Mouse (Mus musculus) cortical plate, adult 2 months (tissue): ENCODE data around the gene Sytl3. TPM values are rescaled to one million over a fixed set of nuclear protein-coding genes. Genes with fewer than 3 reads are reported as not detected.

Source experiments
- H3K27ac ChIP-seq: fragments of 200-500 bp; 2 replicates; pipeline ENCODE4 v1.5.1; 2012; ENCODE audit warnings: low read length, control low read depth, inconsistent platforms; ENCODE audit not compliant: insufficient read depth
- H3K4me1 ChIP-seq: fragments of 200-500 bp; 2 replicates; pipeline ENCODE4 v1.6.1; 2011; ENCODE audit warnings: low read length; ENCODE audit not compliant: control insufficient read depth, insufficient read depth
- H3K4me3 ChIP-seq: fragments of 200-500 bp; 2 replicates; pipeline ENCODE4 v1.5.1; 2011; ENCODE audit warnings: mild to moderate bottlenecking, low read length, control low read depth; ENCODE audit not compliant: insufficient read depth
- CTCF ChIP-seq: fragments of 200-500 bp; IDR thresholded peaks from 2 replicates; pipeline ENCODE4 v1.5.1; 2011; ENCODE audit warnings: mild to moderate bottlenecking, control low read depth, low read length; ENCODE audit not compliant: insufficient read depth; ENCODE audit errors: extremely low read depth
- POLR2A ChIP-seq: fragments of 200-500 bp; IDR thresholded peaks from 2 replicates; pipeline ENCODE4 v1.6.1; 2011; ENCODE audit warnings: mild to moderate bottlenecking, low read length, control low read depth; ENCODE audit not compliant: insufficient read depth; ENCODE audit errors: extremely low read depth
- polyA plus RNA-seq: library from polyadenylated mRNA; depleted of rRNA; stranded (reverse); fragments of >200 nt; gene quantifications from 2 replicates; pipeline ENCODE4 v1.2.3, GENCODE M21; 2012; rRNA removed

Gene Sytl3
- polyA plus RNA-seq, 1 experiment: 0.13 TPM

DNA sequence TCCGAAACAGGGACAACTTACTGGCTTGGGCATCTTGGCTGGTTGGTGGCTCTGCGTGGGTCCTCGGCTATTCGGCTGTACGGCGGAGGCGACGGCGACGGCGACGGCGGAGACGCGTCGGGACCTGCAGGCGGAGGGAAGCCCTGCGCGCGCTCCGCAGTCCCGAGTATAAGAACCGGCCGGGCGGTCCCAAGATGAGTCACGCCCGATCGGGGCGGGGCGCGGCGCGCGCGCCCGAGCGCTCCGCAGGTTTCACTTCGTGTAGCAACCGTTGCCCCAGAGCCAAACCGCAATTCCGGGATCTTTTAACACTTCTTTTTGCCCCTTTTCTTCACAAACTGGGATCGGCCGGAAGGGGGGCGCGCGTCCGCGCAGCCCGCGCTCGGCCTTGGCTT lies 123.7 kb downstream of the Sytl3 start, which contains the start of gene Ezr:
TSS of gene Ezr (minus strand) at position 174 of the 395 bp plus-strand sequence.
- TF ChIP-seq CTCF (no peak), POLR2A (peak; percentile 47; the same call in 1 of the 2 replicates)
- H3K4me1 ChIP-seq: no peaks in the 10 kb centered on the region
- H3K27ac ChIP-seq: peak within 1 kb of the TSS; percentile 61

DNA sequence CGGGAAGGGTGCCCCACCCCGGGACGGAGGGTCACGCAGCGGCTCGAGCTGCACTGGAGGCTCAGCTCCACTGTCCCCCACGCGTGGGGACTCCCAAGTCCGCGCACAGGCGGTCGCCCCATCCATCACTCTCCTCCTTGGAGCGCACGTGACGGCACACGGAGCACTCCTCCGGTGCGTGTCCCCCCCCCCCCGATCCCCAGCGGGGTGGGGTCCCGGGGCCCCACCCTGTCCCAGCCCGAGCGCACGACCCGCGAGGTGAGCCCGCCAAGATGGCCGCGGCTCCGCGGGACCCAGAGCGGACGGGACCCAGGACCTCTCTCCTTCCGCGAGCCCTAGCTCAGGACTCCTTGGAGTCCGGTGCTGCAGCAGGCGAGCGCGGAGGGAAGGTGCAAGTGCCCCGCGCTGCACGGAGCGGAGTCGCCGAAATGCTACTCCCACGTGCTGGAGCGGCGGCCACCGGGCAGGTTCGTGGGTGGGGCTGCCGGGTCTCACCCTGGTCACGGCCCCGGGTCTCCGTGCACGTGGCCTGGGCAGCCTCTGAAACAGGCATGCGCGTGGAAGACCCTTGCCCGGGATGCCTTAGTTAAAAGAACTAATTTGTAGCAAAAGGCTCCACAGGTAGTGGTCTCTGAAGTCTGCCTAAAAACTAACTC lies 124.2 kb downstream of the Sytl3 start:
- TF ChIP-seq CTCF (no peak), POLR2A (no peak)
- H3K27ac ChIP-seq: peak overlapping the region; percentile 61; the same call in 1 of the 2 replicates
- H3K4me3 ChIP-seq: peak overlapping the region; percentile 70
- H3K4me1 ChIP-seq: no peaks in the 10 kb centered on the region

More for the DNA sequence above, 123.7 kb downstream of the Sytl3 start, which contains the start of gene Ezr:
- H3K4me3 ChIP-seq: peak within 1 kb of the TSS; percentile 70

DNA sequence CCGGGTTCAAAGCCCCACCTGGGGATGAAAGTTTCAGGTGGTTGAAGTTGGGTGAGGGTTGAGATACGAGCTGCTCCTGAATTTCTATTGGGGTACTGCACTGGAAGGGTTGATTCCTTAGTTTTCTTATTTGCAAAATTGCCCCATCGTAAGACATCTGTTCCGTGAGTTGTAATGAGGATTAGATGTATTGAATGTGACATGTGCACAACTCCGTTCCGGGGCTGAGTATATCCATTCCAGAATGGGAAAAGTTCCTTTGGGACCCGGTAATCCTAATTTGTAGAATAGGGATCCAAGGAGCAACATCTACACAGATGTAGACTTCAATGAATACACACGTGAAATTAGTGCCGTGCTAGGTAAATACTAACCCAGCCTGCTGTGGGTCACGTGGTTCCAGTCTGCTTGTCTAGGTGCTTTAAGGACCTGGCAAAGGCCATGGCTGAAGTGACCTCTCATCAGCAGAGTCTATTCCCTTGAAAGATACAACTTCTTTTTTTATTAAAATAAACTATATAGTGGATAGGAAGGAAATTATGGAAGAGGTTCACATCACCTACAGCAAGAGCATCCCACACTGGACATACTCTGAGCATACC lies 125.0 kb downstream of the Sytl3 start:
- H3K27ac ChIP-seq: no peak overlapping the region
- no peaks in the 10 kb centered on the region for H3K4me1 ChIP-seq
- peak overlapping the region; percentile 70; the same call in 1 of the 2 replicates for H3K4me3 ChIP-seq
- TF ChIP-seq POLR2A (no peak), CTCF (no peak)

DNA sequence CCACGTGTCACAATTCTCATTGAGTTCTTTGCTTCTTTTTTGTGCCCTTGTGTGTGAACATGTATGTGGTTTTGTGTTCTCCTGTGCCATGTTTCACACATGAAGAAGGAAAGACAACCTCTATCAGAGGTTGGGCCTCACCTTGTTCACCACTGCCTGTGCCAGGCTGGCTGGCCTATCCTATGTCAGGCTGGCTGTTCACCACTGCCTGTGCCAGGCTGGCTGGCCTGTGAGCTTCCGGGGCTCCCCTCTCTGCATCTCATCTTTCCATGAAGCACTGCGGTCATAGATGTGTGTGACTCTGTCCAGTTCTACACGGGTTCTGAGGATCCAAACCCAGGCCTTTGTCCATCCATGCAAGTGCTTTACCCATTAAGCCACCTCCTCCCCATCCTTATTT lies 128.3 kb downstream of the Sytl3 start:
- Histone ChIP-seq H3K4me3 (no peak overlapping the region), H3K4me1 (no peaks in the 10 kb centered on the region), H3K27ac (no peak overlapping the region)
- TF ChIP-seq POLR2A: no peak
- TF ChIP-seq CTCF: no peak

Other genes with a start within 250 kb of the Sytl3 start
- 86.0 and 92.2 TPM in 2 replicates for gene Dynlt1b, start 229.0 kb upstream of the Sytl3 start, polyA plus RNA-seq
- 10.6 and 10.7 TPM in 2 replicates for gene Dynlt1c, start 57.4 kb upstream of the Sytl3 start, polyA plus RNA-seq
- gene Dynlt1f, start 3.2 kb upstream of the Sytl3 start, polyA plus RNA-seq: 15.8 and 20.6 TPM in 2 replicates
- 53.2 and 56.4 TPM in 2 replicates for gene Ezr, start 123.7 kb downstream of the Sytl3 start, polyA plus RNA-seq